Mouse (Mus musculus) spleen, adult 2 months (tissue): ENCODE data around the gene Gp1ba.

Source experiments
- CTCF ChIP-seq: fragments of 200-500 bp; IDR thresholded peaks from 2 replicates; pipeline ENCODE4 v1.5.1; 2011; ENCODE audit warnings: mild to moderate bottlenecking, inconsistent platforms; ENCODE audit not compliant: insufficient read depth, insufficient read length, insufficient replicate concordance; ENCODE audit errors: extremely low read depth
- POLR2A ChIP-seq: fragments of 200-500 bp; IDR thresholded peaks from 2 replicates; pipeline ENCODE4 v1.6.1; 2011; ENCODE audit warnings: low read depth, low read length, inconsistent platforms

- TF ChIP-seq POLR2A (no peak), CTCF (no peak)
Observed at GRCm38 (mm10) chr11:70638714-70639278, at the start of gene Gp1ba.
